Mouse (Mus musculus) stomach, postnatal 0 days (tissue): ENCODE results near the gene Gm47985.
"Not testable (repeated sequence)": the region's sequence is repeated elsewhere in the genome, so short reads cannot be mapped to it uniquely, and the experiment has no call there.

ENCODE experiments used
- CTCF ChIP-seq: IDR thresholded peaks from 2 replicates; pipeline ENCODE4 v1.5.1; 2016; ENCODE audit warnings: antibody characterized with exemption, low read depth, mild to moderate bottlenecking, moderate library complexity
- EP300 ChIP-seq: optimal IDR thresholded peaks from 2 replicates; pipeline ENCODE3; 2016; ENCODE audit warnings: antibody characterized with exemption

DNA sequence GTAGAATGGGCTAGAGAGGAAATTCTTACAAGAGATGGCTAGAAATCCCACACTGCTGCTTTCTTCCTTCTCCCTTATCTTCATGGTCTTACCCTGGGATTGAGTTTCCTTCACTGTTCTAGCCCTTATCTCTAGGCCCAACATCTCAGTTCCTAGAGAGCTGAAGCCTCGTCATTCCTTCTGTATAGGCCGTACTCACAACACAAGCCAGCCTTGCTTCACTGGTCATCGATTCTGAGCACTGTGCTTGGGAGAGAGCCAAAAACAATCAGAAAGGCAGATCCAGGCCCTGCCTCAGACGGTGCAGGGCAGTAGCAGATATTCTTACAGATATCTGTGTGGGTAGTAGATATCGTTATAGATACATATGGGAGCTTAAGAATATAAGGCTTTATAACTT is 26.2 kb downstream of the Gm47985 start:
- not testable (repeated sequence) for TF ChIP-seq CTCF, EP300
